Mouse (Mus musculus) liver, embryonic 15.5 days (tissue): ENCODE data around the gene Olfr1257. TPM values are rescaled to one million over a fixed set of nuclear protein-coding genes. Genes with fewer than 3 reads are reported as not detected.
"Not testable (repeated sequence)": the region's sequence is repeated elsewhere in the genome, so short reads cannot be mapped to it uniquely, and the experiment has no call there.

ENCODE experiments used
- ATAC-seq: fragments of 200-750 bp; cut with Nextera tagmentation; 2 replicates; pipeline ENCODE4 v1.8.0; 2017; ENCODE audit warnings: moderate number of reproducible peaks, mild to moderate bottlenecking, moderate library complexity; ENCODE audit not compliant: insufficient read depth
- H3K27ac ChIP-seq: fragments of 300-500 bp; sonication (generic); replicated peaks from 2 replicates; pipeline ENCODE4 v1.5.1; 2015; ENCODE audit warnings: mild to moderate bottlenecking, inconsistent platforms
- H3K27me3 ChIP-seq: fragments of 300-500 bp; sonication (generic); 2 replicates; pipeline ENCODE4 v1.6.1; 2015; ENCODE audit warnings: mild to moderate bottlenecking, inconsistent platforms
- H3K36me3 ChIP-seq: fragments of 300-500 bp; sonication (generic); replicated peaks from 2 replicates; pipeline ENCODE4 v1.6.1; 2015; ENCODE audit warnings: moderate library complexity, mild to moderate bottlenecking, inconsistent platforms
- H3K4me1 ChIP-seq: fragments of 300-500 bp; sonication (generic); replicated peaks from 2 replicates; pipeline ENCODE4 v1.6.1; 2015; ENCODE audit warnings: inconsistent platforms
- H3K4me2 ChIP-seq: fragments of 300-500 bp; sonication (generic); 2 replicates; pipeline ENCODE4 v1.6.1; 2015; ENCODE audit warnings: moderate library complexity, mild to moderate bottlenecking, inconsistent platforms
- H3K4me3 ChIP-seq: fragments of 300-500 bp; sonication (generic); replicated peaks from 2 replicates; pipeline ENCODE4 v1.5.1; 2015; ENCODE audit warnings: mild to moderate bottlenecking, inconsistent platforms
- H3K9ac ChIP-seq: fragments of 300-500 bp; sonication (generic); 2 replicates; pipeline ENCODE4 v1.6.1; 2015; ENCODE audit warnings: moderate library complexity, mild to moderate bottlenecking, inconsistent platforms
- H3K9me3 ChIP-seq: fragments of 300-500 bp; sonication (generic); replicated peaks from 2 replicates; pipeline ENCODE4 v1.6.1; 2016; ENCODE audit warnings: inconsistent platforms
- WGBS: fragments of 180-500 bp; shearing (Covaris S2); methylation state at CpG from one replicate; pipeline ENCODE4 v1.1.7; 2015; ENCODE audit warnings: mixed read lengths; ENCODE audit not compliant: insufficient replicate concordance; 5-methylcytosine and 5-hydroxymethylcytosine counted together
- polyA plus RNA-seq: library from polyadenylated mRNA; unstranded; fragments of >200 nt; fragmentation: Nextera tagmentation; extraction: Ambion mirVana; gene quantifications from 2 replicates; pipeline ENCODE4 v1.2.1, GENCODE M21; 2015

The Olfr1257 gene
- not detected in 2 replicates for polyA plus RNA-seq

DNA sequence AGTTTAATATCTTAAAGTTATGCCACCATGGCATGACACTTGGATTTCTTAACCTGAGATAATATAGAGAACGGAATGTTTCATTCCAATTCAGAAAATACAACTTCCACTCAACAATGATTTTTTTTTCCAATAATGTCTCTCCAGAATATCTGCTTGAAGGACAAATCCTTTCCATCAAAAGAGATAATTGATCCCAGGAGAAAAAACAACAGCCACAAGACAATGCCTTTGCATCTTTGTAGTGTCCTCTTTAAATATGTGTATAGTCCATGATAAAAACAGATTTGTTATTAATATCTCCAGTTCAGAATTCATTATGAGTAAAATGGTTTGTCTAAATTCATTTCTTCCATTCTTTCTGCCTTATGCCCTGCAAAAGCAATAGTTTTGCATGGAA, at the start of gene Olfr1257:
TSS of gene Olfr1257 (plus strand) at position 301 of the 400 bp plus-strand sequence.
- Histone ChIP-seq H3K27ac (no peak within 1 kb of the TSS), H3K4me2 (no peak within 1 kb of the TSS), H3K36me3 (no peaks in the 10 kb centered on the region), H3K9me3 (no peaks in the 10 kb centered on the region), H3K9ac (no peak within 1 kb of the TSS), H3K4me1 (no peaks in the 10 kb centered on the region), H3K4me3 (no peak within 1 kb of the TSS), H3K27me3 (no peaks in the 10 kb centered on the region)
- WGBS: 46% methylated on average over 1 of the region's 1 CpGs
- ATAC-seq: no peak

DNA sequence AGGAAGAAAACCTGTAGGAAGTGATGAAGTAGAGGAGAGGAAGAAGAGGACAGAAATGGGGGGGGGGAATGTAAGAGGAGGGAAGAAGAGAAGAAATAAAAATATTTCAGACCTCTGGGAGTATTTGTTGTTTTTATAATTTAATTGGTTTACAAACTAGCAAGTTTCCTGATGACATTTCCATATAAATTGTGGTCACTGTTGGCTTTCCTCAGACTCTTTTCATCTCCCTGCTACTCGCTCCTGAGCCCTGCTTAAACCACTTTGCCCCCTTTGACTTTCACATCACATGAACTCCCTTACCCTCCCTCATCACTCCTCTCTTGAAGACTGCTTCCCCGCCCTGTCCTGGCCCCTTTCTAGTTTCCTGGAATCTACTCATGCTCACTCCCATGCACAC, 36.8 kb upstream of the Olfr1257 start, which contains the start of gene Olfr1256:
TSS of gene Olfr1256 (minus strand) at position 101 of the 400 bp plus-strand sequence.
- WGBS: 33% methylated on average over 2 of the region's 2 CpGs
- Histone ChIP-seq H3K27me3 (no peaks in the 10 kb centered on the region), H3K9ac (no peak within 1 kb of the TSS), H3K9me3 (no peaks in the 10 kb centered on the region), H3K4me1 (no peaks in the 10 kb centered on the region), H3K4me2 (no peak within 1 kb of the TSS), H3K27ac (no peak within 1 kb of the TSS), H3K36me3 (no peaks in the 10 kb centered on the region), H3K4me3 (no peak within 1 kb of the TSS)
- no peak for ATAC-seq

DNA sequence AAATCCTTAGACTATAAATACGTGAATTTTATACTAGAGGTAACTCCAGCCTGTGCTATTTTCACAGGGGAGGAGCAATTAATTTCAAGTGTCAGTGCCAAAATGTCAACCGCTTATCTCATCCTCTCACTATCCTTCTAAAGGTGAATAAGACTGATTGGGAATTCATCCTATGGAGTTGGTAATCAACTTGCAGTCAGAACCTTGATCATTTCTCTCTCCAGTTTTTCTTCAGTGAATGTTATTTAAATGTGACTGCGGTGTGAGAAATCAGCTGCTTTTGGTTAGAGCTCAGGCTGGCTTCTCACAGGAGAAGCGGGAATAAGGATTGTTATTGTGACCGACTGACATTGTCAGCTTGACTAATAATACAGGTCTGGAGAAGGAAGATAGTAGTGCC, 30.1 kb upstream of the Olfr1257 start, which contains the start of gene Olfr48:
TSS of gene Olfr48 (minus strand) at position 101 of the 400 bp plus-strand sequence.
- Histone ChIP-seq H3K4me1 (no peaks in the 10 kb centered on the region), H3K9ac (no peak within 1 kb of the TSS), H3K36me3 (no peaks in the 10 kb centered on the region), H3K27ac (no peak within 1 kb of the TSS), H3K9me3 (no peaks in the 10 kb centered on the region), H3K27me3 (no peaks in the 10 kb centered on the region), H3K4me3 (no peak within 1 kb of the TSS), H3K4me2 (no peak within 1 kb of the TSS)
- WGBS: 65% methylated on average over 5 of the region's 5 CpGs
- ATAC-seq: no peak

DNA sequence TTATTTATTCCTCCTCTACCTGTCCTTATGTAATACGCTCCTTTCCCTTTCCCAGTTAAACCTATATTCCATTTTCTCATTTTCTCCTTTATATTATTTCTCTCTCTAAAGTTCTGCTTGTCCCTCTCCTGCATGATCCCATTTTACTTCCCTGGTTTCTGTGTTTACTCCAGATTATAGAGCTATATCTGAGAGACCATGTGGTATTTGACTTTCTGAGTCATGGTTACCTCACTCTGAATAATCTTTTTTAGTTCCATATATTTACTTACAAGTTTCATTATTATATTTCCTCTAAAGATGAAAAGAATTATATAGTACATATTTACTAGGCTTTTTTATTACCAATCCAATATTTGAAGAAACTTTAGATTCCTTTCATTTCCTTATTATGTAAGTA, 29.0 kb upstream of the Olfr1257 start:
- Histone ChIP-seq H3K27ac (no peak overlapping the region), H3K4me1 (no peaks in the 10 kb centered on the region), H3K36me3 (no peaks in the 10 kb centered on the region), H3K4me3 (no peak overlapping the region), H3K9me3 (no peaks in the 10 kb centered on the region), H3K9ac (no peak overlapping the region), H3K4me2 (no peak overlapping the region), H3K27me3 (no peaks in the 10 kb centered on the region)
- 67% methylated on average over 1 of the region's 1 CpGs for WGBS
- ATAC-seq: no peak

DNA sequence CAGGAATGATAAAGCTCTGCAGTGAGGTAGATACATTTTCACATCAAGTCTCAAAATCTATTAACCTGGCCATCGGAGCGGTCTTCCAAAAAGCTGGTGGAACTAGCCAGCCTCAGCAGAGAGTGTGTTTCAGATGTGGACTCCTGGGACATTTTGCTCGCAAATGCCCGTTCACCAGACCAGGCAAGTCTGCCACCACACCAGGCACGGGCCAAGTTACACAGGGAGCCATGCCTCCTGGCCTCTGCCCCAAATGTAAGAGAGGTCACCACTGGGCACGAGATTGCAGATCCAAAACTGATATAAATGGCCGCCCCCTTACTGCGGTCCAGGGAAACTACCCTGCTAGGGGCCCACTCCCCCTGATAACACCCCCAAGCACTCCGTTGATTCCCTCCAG, 34.4 kb downstream of the Olfr1257 start:
- H3K27ac ChIP-seq, H3K36me3 ChIP-seq, H3K9ac ChIP-seq, H3K4me2 ChIP-seq, H3K4me3 ChIP-seq, H3K9me3 ChIP-seq, H3K4me1 ChIP-seq, H3K27me3 ChIP-seq, ATAC-seq: not testable (repeated sequence)
- 71% methylated on average over 9 of the region's 9 CpGs for WGBS

DNA sequence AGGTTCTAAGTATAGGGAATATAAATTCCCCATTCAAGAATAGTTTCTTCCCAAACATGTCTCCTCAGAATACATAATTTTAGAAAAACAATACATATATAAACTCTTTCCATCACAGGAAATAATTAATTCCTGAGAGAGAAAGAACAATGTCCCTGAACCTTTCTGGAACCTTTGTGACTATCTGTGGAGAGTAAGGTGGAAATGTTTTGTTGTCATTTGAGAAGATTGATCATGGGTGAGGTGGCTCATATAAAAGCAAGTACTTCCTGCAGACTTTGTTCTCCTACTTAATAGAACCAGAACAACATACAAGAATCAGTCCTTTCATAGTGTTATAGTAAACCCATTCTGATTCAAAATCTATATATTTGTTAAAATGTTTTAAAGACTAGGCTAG, 48.8 kb downstream of the Olfr1257 start, which contains the start of gene Olfr1258:
TSS of gene Olfr1258 (plus strand) at position 301 of the 400 bp plus-strand sequence.
- Histone ChIP-seq H3K9ac (no peak within 1 kb of the TSS), H3K27ac (no peak within 1 kb of the TSS), H3K4me1 (no peaks in the 10 kb centered on the region), H3K9me3 (no peaks in the 10 kb centered on the region), H3K4me3 (no peak within 1 kb of the TSS), H3K27me3 (no peaks in the 10 kb centered on the region), H3K36me3 (no peaks in the 10 kb centered on the region), H3K4me2 (no peak within 1 kb of the TSS)
- ATAC-seq: no peak

Other genes starting within 250 kb of the Olfr1257 start
- gene Olfr1249, start 243.5 kb upstream of the Olfr1257 start, polyA plus RNA-seq: not detected in 2 replicates
- gene Olfr1250, start 217.0 kb upstream of the Olfr1257 start, polyA plus RNA-seq: not detected in 2 replicates
- not detected in 2 replicates for gene Olfr1251, start 206.5 kb upstream of the Olfr1257 start, polyA plus RNA-seq
- not detected in 2 replicates for gene Olfr1252, start 153.4 kb upstream of the Olfr1257 start, polyA plus RNA-seq
- gene Olfr1253, start 121.3 kb upstream of the Olfr1257 start, polyA plus RNA-seq: not detected in 2 replicates
- gene Olfr1254, start 84.8 kb upstream of the Olfr1257 start, polyA plus RNA-seq: not detected in 2 replicates
- gene Olfr1255, start 66.4 kb upstream of the Olfr1257 start, polyA plus RNA-seq: not detected in 2 replicates
- not detected in 2 replicates for gene Olfr1256, start 36.9 kb upstream of the Olfr1257 start, polyA plus RNA-seq
- gene Olfr48, start 30.2 kb upstream of the Olfr1257 start, polyA plus RNA-seq: not detected in 2 replicates
- gene Olfr1258, start 48.9 kb downstream of the Olfr1257 start, polyA plus RNA-seq: not detected in 2 replicates
- not detected in 2 replicates for gene Olfr1259, start 70.2 kb downstream of the Olfr1257 start, polyA plus RNA-seq
- not detected in 2 replicates for gene Olfr1260, start 95.9 kb downstream of the Olfr1257 start, polyA plus RNA-seq
- gene Olfr1261, start 112.8 kb downstream of the Olfr1257 start, polyA plus RNA-seq: not detected in 2 replicates
- not detected in 2 replicates for gene Olfr1262, start 121.7 kb downstream of the Olfr1257 start, polyA plus RNA-seq
- gene Olfr1263, start 133.7 kb downstream of the Olfr1257 start, polyA plus RNA-seq: not detected in 2 replicates
- not detected in 2 replicates for gene Olfr1264, start 147.1 kb downstream of the Olfr1257 start, polyA plus RNA-seq
- gene Olfr1265, start 156.9 kb downstream of the Olfr1257 start, polyA plus RNA-seq: not detected in 2 replicates
- gene Olfr140, start 185.2 kb downstream of the Olfr1257 start, polyA plus RNA-seq: not detected in 2 replicates
- gene Olfr1269, start 243.0 kb downstream of the Olfr1257 start, polyA plus RNA-seq: not detected in 2 replicates